Mouse (Mus musculus) thymus, adult 2 months (tissue): ENCODE measurements around the gene Stau1. TPM values are rescaled to one million over a fixed set of nuclear protein-coding genes. Genes with fewer than 3 reads are reported as not detected.

Source experiments
- DNase-seq: peaks from one replicate; pipeline ENCODE4 v3.0.0; 2021
- H3K27ac ChIP-seq: fragments of 200-500 bp; 2 replicates; pipeline ENCODE4 v1.5.1; 2012; ENCODE audit warnings: low read length, control low read depth; ENCODE audit not compliant: control insufficient read depth, insufficient read depth
- H3K27me3 ChIP-seq: fragments of 200-500 bp; 2 replicates; pipeline ENCODE4 v1.6.1; 2012; ENCODE audit warnings: mild to moderate bottlenecking, low read length, moderate library complexity, mixed read lengths; ENCODE audit not compliant: control insufficient read depth, insufficient read depth
- H3K36me3 ChIP-seq: fragments of 200-500 bp; 2 replicates; pipeline ENCODE4 v1.6.1; 2012; ENCODE audit warnings: mild to moderate bottlenecking, low read length, moderate library complexity; ENCODE audit not compliant: control insufficient read depth, insufficient read depth
- H3K4me1 ChIP-seq: fragments of 200-500 bp; replicated peaks from 2 replicates; pipeline ENCODE4 v1.6.1; 2012; ENCODE audit warnings: low read length; ENCODE audit not compliant: control insufficient read depth, insufficient read depth
- H3K4me3 ChIP-seq: fragments of 200-500 bp; 2 replicates; pipeline ENCODE4 v1.5.1; 2012; ENCODE audit warnings: mild to moderate bottlenecking, low read length, control low read depth, moderate library complexity; ENCODE audit not compliant: control insufficient read depth, insufficient read depth
- CTCF ChIP-seq: fragments of 200-500 bp; IDR thresholded peaks from 2 replicates; pipeline ENCODE4 v1.5.1; 2012; ENCODE audit warnings: mild to moderate bottlenecking, control low read depth, low read length, moderate library complexity, borderline replicate concordance; ENCODE audit not compliant: control insufficient read depth, poor library complexity, insufficient read depth; ENCODE audit errors: extremely low read depth
- POLR2A ChIP-seq: fragments of 200-500 bp; IDR thresholded peaks from 2 replicates; pipeline ENCODE4 v1.6.1; 2012; ENCODE audit warnings: mild to moderate bottlenecking, low read length, control low read depth, moderate library complexity; ENCODE audit not compliant: control insufficient read depth, poor library complexity, insufficient read depth; ENCODE audit errors: extremely low read depth
- WGBS: fragments of 180-500 bp; shearing (Covaris S2); methylation state at CpG from one replicate; pipeline ENCODE4 v1.1.7; 2018; 5-methylcytosine and 5-hydroxymethylcytosine counted together
- polyA plus RNA-seq: library from polyadenylated mRNA; depleted of rRNA; stranded (reverse); fragments of >200 nt; gene quantifications from 2 replicates; pipeline ENCODE4 v1.2.3, GENCODE M21; 2012

The Stau1 gene
- polyA plus RNA-seq, 1 experiment, result 31.8 TPM

- Histone ChIP-seq H3K27ac (no peak overlapping the region), H3K4me3 (no peak overlapping the region), H3K27me3 (no peaks in the 10 kb centered on the region), H3K36me3 (no peaks in the 10 kb centered on the region), H3K4me1 (peaks cover 9% of the 10 kb centered on the region)
- no peak for DNase-seq
- TF ChIP-seq CTCF (no peak), POLR2A (no peak)
- WGBS, result 87% methylated on average over 7 of the region's 7 CpGs
These were observed 5.2 kb downstream of the Stau1 start for GRCm38 (mm10) chr2:166990861-166991260.

GRCm38 (mm10) chr2:166983351-166983894 lies 12.7 kb downstream of the Stau1 start:
- no peak overlapping the region for H3K4me3 ChIP-seq
- 89% methylated on average over 4 of the region's 4 CpGs for WGBS
- TF ChIP-seq CTCF, result no peak
- TF ChIP-seq POLR2A, result no peak
- H3K27ac ChIP-seq, result no peak overlapping the region
- DNase-seq, result no peak
- H3K36me3 ChIP-seq, result no peaks in the 10 kb centered on the region
- H3K4me1 ChIP-seq, result no peaks in the 10 kb centered on the region
- H3K27me3 ChIP-seq, result no peaks in the 10 kb centered on the region

GRCm38 (mm10) chr2:166980161-166980560 lies 15.9 kb downstream of the Stau1 start:
- Histone ChIP-seq H3K27ac (no peak overlapping the region), H3K27me3 (no peaks in the 10 kb centered on the region), H3K4me1 (peaks cover 6% of the 10 kb centered on the region), H3K4me3 (no peak overlapping the region), H3K36me3 (no peaks in the 10 kb centered on the region)
- 10% methylated on average over 2 of the region's 2 CpGs for WGBS
- TF ChIP-seq CTCF (no peak), POLR2A (no peak)
- DNase-seq, result no peak

GRCm38 (mm10) chr2:166977490-166977889 lies 18.6 kb downstream of the Stau1 start:
- 29% methylated on average over 3 of the region's 3 CpGs for WGBS
- H3K4me1 ChIP-seq, result peaks cover 12% of the 10 kb centered on the region
- H3K27me3 ChIP-seq, result no peaks in the 10 kb centered on the region
- no peak for DNase-seq
- no peak overlapping the region for H3K27ac ChIP-seq
- TF ChIP-seq POLR2A (no peak), CTCF (no peak)
- no peak overlapping the region for H3K4me3 ChIP-seq
- no peaks in the 10 kb centered on the region for H3K36me3 ChIP-seq

GRCm38 (mm10) chr2:166976356-166976755 lies 19.7 kb downstream of the Stau1 start:
- DNase-seq, result no peak
- TF ChIP-seq CTCF, result no peak
- no peak for TF ChIP-seq POLR2A
- Histone ChIP-seq H3K4me3 (no peak overlapping the region), H3K36me3 (no peaks in the 10 kb centered on the region), H3K27me3 (no peaks in the 10 kb centered on the region), H3K27ac (no peak overlapping the region), H3K4me1 (peaks cover 12% of the 10 kb centered on the region)
- WGBS, result 69% methylated on average over 3 of the region's 3 CpGs

GRCm38 (mm10) chr2:166974177-166974872 lies 21.8 kb downstream of the Stau1 start:
- Histone ChIP-seq H3K4me3 (no peak overlapping the region), H3K36me3 (no peaks in the 10 kb centered on the region), H3K4me1 (peaks cover 12% of the 10 kb centered on the region), H3K27ac (peak overlapping the region; percentile 29; the same call in 1 of the 2 replicates), H3K27me3 (no peaks in the 10 kb centered on the region)
- WGBS, result 66% methylated on average over 6 of the region's 6 CpGs
- DNase-seq, result no peak
- TF ChIP-seq CTCF, result no peak
- TF ChIP-seq POLR2A, result no peak

GRCm38 (mm10) chr2:166973153-166973552 lies 22.9 kb downstream of the Stau1 start:
- Histone ChIP-seq H3K4me3 (no peak overlapping the region), H3K4me1 (peaks cover 12% of the 10 kb centered on the region), H3K36me3 (no peaks in the 10 kb centered on the region), H3K27ac (no peak overlapping the region), H3K27me3 (no peaks in the 10 kb centered on the region)
- DNase-seq, result no peak
- no peak for TF ChIP-seq CTCF
- TF ChIP-seq POLR2A, result no peak
- WGBS, result 46% methylated on average over 1 of the region's 1 CpGs

- Histone ChIP-seq H3K27ac (no peak overlapping the region), H3K4me3 (no peak overlapping the region), H3K36me3 (peaks cover 8% of the 10 kb centered on the region), H3K27me3 (no peaks in the 10 kb centered on the region), H3K4me1 (no peaks in the 10 kb centered on the region)
- 31% methylated on average over 2 of the region's 2 CpGs for WGBS
- no peak for DNase-seq
- TF ChIP-seq CTCF, result no peak
- TF ChIP-seq POLR2A, result no peak
These were observed 31.3 kb downstream of the Stau1 start for GRCm38 (mm10) chr2:166964773-166965172.
